Mouse (Mus musculus) spleen, embryonic (tissue): ENCODE data around the gene Ptprm.

Experiments
- CTCF ChIA-PET: fragments of 350-600 bp; sonication (Branson Sonifier 250); formaldehyde crosslinking; loops from one replicate; lab custom pipeline; 2022; lab: Charles Lee

Ptprm gene

GRCm38 (mm10) chr17:67354451-67355011 is at the start of gene Ptprm:
TSS of gene Ptprm (minus strand) at chr17:67354457.
- CTCF ChIA-PET = no interaction called here

GRCm38 (mm10) chr17:67396205-67396604 is 41.9 kb upstream of the Ptprm start:
- CTCF ChIA-PET = no interaction called here

- CTCF ChIA-PET = no interaction called here
Observed at GRCm38 (mm10) chr17:67390851-67391250, 36.6 kb upstream of the Ptprm start.

GRCm38 (mm10) chr17:67388171-67388570 is 33.9 kb upstream of the Ptprm start:
- CTCF ChIA-PET = no interaction called here

- CTCF ChIA-PET = no interaction called here
Observed at GRCm38 (mm10) chr17:67385286-67385685, 31.0 kb upstream of the Ptprm start.

- CTCF ChIA-PET = no interaction called here
Observed at GRCm38 (mm10) chr17:67383635-67384034, 29.4 kb upstream of the Ptprm start.

GRCm38 (mm10) chr17:67381618-67382017 is 27.4 kb upstream of the Ptprm start:
- CTCF ChIA-PET = no interaction called here

GRCm38 (mm10) chr17:67367866-67368265 is 13.6 kb upstream of the Ptprm start:
- CTCF ChIA-PET = no interaction called here

GRCm38 (mm10) chr17:67364491-67364890 is 10.2 kb upstream of the Ptprm start:
- CTCF ChIA-PET = no interaction called here

GRCm38 (mm10) chr17:67363377-67364070 is 9.3 kb upstream of the Ptprm start:
- CTCF ChIA-PET = no interaction called here

- CTCF ChIA-PET = no interaction called here
Observed at GRCm38 (mm10) chr17:67362131-67362530, 7.9 kb upstream of the Ptprm start.

- CTCF ChIA-PET = no interaction called here
Observed at GRCm38 (mm10) chr17:67360606-67361005, 6.3 kb upstream of the Ptprm start.

- CTCF ChIA-PET = no interaction called here
Observed at GRCm38 (mm10) chr17:67359578-67359977, 5.3 kb upstream of the Ptprm start.

GRCm38 (mm10) chr17:67358541-67358940 is 4.3 kb upstream of the Ptprm start:
- CTCF ChIA-PET = no interaction called here

- CTCF ChIA-PET = no interaction called here
Observed at GRCm38 (mm10) chr17:67357191-67357590, 2.9 kb upstream of the Ptprm start.

- CTCF ChIA-PET = no interaction called here
Observed at GRCm38 (mm10) chr17:67355251-67355650, 994 bp upstream of the Ptprm start.

- CTCF ChIA-PET = no interaction called here
Observed at GRCm38 (mm10) chr17:67353796-67354450, 334 bp downstream of the Ptprm start.

GRCm38 (mm10) chr17:67352956-67353795 is 1.1 kb downstream of the Ptprm start:
- CTCF ChIA-PET = no interaction called here

- CTCF ChIA-PET = no interaction called here
Observed at GRCm38 (mm10) chr17:67351423-67351822, 2.8 kb downstream of the Ptprm start.

- CTCF ChIA-PET = no interaction called here
Observed at GRCm38 (mm10) chr17:67350536-67350935, 3.7 kb downstream of the Ptprm start.

- CTCF ChIA-PET = no interaction called here
Observed at GRCm38 (mm10) chr17:67349594-67349993, 4.7 kb downstream of the Ptprm start.

- CTCF ChIA-PET = no interaction called here
Observed at GRCm38 (mm10) chr17:67346921-67347320, 7.3 kb downstream of the Ptprm start.
